Mouse (Mus musculus) myocyte (in vitro differentiated cells): ENCODE data around the gene Dgkq.

Experiments
- CEBPB ChIP-seq: IDR thresholded peaks from 2 replicates; pipeline ENCODE4 v1.6.1; 2011; ENCODE audit warnings: mild to moderate bottlenecking, moderate library complexity; ENCODE audit not compliant: poor library complexity, insufficient read depth, severe bottlenecking
- MAX ChIP-seq: IDR thresholded peaks from one replicate; pipeline ENCODE4 v1.6.1; 2011; ENCODE audit warnings: low read depth, mild to moderate bottlenecking, control low read depth
- MYOD1 ChIP-seq, 3 experiments: IDR thresholded peaks; one replicate each; pipeline ENCODE4 v1.6.1; 2011; ENCODE audit warnings: control low read depth in 2 of 3, low read depth in 2 of 3, mild to moderate bottlenecking in 2 of 3, moderate library complexity in 1 of 3; ENCODE audit not compliant: insufficient read length in 2 of 3, control insufficient read depth in 1 of 3
- MYOG ChIP-seq, 3 experiments: IDR thresholded peaks; one replicate each; pipeline ENCODE4 v1.6.1; 2011; ENCODE audit warnings: control low read depth in 2 of 3, low read depth in 2 of 3, mild to moderate bottlenecking in 2 of 3; ENCODE audit not compliant: insufficient read length in 2 of 3, control insufficient read depth in 1 of 3, insufficient read depth in 1 of 3
- POLR2A ChIP-seq: IDR thresholded peaks from one replicate; pipeline ENCODE4 v1.6.1; 2011; ENCODE audit warnings: low read depth, mild to moderate bottlenecking, control low read depth, moderate library complexity; ENCODE audit not compliant: insufficient read length
- POLR2AphosphoS2 ChIP-seq: IDR thresholded peaks from one replicate; pipeline ENCODE4 v1.6.1; 2011; ENCODE audit warnings: low read depth, control low read depth; ENCODE audit not compliant: insufficient read length
- REST ChIP-seq: IDR thresholded peaks from one replicate; pipeline ENCODE4 v1.6.1; 2011; ENCODE audit warnings: mild to moderate bottlenecking, control low read depth, moderate library complexity; ENCODE audit not compliant: insufficient read depth, insufficient read length
- SRF ChIP-seq: IDR thresholded peaks from one replicate; pipeline ENCODE4 v1.6.1; 2011; ENCODE audit warnings: low read depth; ENCODE audit not compliant: control insufficient read depth, insufficient read length
- TCF12 ChIP-seq: IDR thresholded peaks from one replicate; pipeline ENCODE4 v1.6.1; 2011; ENCODE audit warnings: mild to moderate bottlenecking, control low read depth; ENCODE audit not compliant: poor library complexity, insufficient read depth, severe bottlenecking
- TCF3 ChIP-seq: IDR thresholded peaks from one replicate; pipeline ENCODE4 v1.6.1; 2011; ENCODE audit warnings: low read depth, control low read depth; ENCODE audit not compliant: insufficient read length
- USF1 ChIP-seq: IDR thresholded peaks from one replicate; pipeline ENCODE4 v1.6.1; 2011; ENCODE audit warnings: low read depth, mild to moderate bottlenecking, control low read depth, moderate library complexity

- TF ChIP-seq POLR2A (peak; percentile 96), MAX (no peak), USF1 (no peak), MYOG (IDR thresholded peaks at IDR 0.05; ENCODE audit: control insufficient read depth in 1 of 3, insufficient read depth in 1 of 3, insufficient read length in 2 of 3, low read depth in 2 of 3) (peak in 2 of 3 experiments; percentile 47 to 77), REST (no peak), SRF (no peak), MYOD1 (IDR thresholded peaks at IDR 0.05; ENCODE audit: control insufficient read depth in 1 of 3, insufficient read length in 2 of 3, low read depth in 2 of 3) (peak in 1 of 3 experiments; percentile 67), TCF12 (no peak), CEBPB (no peak), POLR2AphosphoS2 (peak; percentile 97), TCF3 (no peak)
These were observed 39.6 kb downstream of the Dgkq start, which contains the start of the genes Gak and Tmem175 for GRCm38 (mm10) chr5:108629634-108630483.
